Mouse (Mus musculus) left cerebral cortex, postnatal 10 days (tissue): ENCODE results near the gene Ptpn22. TPM values are rescaled to one million over a fixed set of nuclear protein-coding genes. Genes with fewer than 3 reads are reported as not detected.
A peak's percentile ranks its signal among the peaks of the same experiment; 100 is the strongest.
"Not testable (repeated sequence)": the region's sequence is repeated elsewhere in the genome, so short reads cannot be mapped to it uniquely, and the experiment has no call there.

Source experiments
- DNase-seq, 2 experiments: peaks; one replicate each; pipeline ENCODE4 v3.0.0; 2021 to 2022; ENCODE audit warnings: low spot score in 2 of 2, mixed read lengths in 1 of 2; ENCODE audit errors: extremely low spot score in 1 of 2
- intact Hi-C: fragments of 180-260 bp; cut with DNase I; formaldehyde crosslinking; loops from one replicate; pipeline ENCODE4 v1.15.1; 2025
- total RNA-seq, 2 experiments: library from RNA; stranded (reverse); gene quantifications; 2 replicates each; pipeline ENCODE4 v1.2.3; 2021

Ptpn22 gene
- total RNA-seq: 1 to 10 TPM in 1 of 2 experiments, under 1 TPM in 1; 0.61 to 1.4 TPM

DNA sequence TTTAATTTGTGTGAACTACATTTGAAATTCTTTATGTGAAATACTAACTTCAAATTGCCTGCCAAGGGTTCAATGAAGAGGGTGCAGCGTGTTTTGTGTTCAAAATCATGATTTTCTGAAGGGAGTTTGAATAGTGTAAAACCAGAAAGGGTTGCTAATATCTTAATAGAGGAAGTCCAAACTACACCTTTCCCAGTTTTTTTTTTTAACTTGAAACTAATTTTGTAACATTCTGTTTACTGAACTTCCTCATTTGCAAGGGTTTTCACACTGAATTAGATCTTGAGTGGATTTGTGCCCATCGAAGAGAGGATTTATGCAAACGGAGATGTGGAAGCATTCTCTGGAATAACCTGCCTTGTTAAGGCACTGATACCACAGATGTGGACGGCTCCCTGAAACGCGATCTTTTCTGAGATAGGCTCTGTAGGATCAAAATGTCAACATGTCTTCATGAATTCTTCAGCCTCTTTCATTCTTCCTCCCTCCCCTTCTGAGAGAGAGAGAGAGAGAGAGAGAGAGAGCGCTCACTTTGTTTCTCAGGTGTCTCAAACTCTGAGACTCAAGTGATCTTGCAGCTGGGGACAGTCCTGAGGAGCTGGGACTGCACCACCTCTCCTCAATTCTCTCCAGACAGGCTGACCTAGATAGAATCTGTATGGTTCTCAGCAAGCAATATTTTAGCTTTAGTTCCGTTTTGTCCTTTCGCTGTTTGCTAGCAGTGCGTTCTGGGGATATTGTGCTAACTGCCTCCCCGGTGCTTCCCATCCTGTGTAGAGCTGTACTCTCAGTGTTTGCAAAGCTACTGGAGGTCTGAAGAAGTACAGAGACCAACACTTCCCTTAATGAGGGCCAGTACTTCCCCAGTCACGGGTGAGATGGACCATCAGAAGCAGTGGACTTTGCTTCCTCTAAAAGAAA lies at the start of gene Ptpn22:
Gene Ptpn22, plus strand, starts transcription at position 915 of the 921 bp plus-strand sequence.
- intact Hi-C loops: no loop called here
- no peak for DNase-seq

DNA sequence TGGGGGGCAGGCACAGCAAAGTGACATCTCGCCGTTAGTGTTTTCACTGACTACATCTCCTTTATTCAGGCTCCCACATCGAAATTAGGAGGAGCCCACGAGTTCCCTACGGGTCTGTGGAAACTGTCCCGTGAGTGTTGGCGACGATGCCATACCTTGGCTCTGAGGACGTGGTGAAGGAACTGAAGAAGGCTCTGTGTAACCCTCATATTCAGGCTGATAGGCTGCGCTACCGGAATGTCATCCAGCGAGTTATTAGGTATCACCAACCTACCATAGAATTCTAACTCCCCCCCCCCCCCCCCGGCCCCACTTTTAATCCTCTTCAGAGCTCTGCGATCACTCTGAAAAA lies 49.8 kb upstream of the Ptpn22 start:
- no peak for DNase-seq
- intact Hi-C loops: loop anchor here (1.0 to 5.0 kb wide), 2 partner anchors 18 to 57 kb away; partner anchors contain the start of gene Hipk1

DNA sequence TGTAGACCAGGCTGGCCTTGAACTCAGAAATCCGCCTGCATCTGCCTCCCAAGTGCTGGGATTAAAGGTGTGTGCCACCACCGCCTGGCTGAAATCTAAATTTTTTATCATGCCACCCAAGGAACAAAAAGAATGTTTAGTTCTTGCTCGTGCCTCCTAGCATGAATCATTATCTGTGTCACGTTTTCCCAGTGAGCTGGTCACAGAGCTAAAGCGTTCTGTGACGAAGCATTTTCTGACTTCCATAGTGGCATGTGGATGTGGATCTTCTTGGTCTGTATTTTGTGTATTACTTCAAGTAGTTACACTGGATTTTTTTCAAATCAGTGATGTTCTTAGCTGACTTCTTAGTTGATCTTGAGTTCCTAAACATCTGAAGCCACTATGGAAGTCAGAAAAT lies 48.6 kb upstream of the Ptpn22 start:
- no peak for DNase-seq
- intact Hi-C loops: no loop called here

DNA sequence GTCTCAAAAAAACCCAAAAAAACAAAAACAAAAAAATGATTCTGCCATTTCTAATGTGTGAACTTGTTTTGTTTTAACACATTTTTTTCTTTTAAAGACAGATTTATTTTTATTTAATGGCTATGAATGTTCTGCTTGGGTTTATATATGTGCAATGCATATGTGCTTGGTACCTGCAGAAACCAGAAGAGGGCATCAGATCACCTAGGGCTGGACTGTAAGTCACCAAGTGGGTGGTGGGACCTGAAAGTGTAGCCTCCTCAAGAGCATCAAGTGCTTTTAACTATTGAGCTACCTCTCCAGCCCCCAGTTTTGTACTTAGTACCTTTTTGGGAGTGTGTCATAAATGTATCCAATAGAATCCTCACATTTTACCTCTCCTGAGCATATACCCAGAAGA lies 32.0 kb upstream of the Ptpn22 start:
- DNase-seq: no peak
- intact Hi-C loops: loop anchor here (10.0 kb wide), 1 partner anchor 57 kb away; no protein-coding TSS in a partner anchor

DNA sequence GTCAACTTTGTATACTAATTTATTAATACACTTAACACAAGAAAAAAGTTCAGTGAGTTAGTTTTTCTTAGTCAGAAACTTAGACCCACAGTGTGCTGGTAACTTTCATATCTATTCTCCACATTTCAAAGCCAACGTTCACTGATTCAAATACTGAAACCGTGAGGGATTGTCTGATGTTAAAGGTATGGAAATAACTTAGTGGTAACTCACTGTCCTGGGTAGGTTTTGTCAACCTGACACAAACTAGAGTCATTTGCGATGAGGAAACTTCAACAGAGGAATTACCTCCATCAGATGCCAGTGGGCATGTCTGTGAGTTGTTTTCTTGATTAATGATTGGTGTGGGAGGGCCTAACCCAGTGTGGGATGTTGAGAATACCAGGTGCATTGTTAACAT lies 30.6 kb upstream of the Ptpn22 start:
- DNase-seq: no peak
- intact Hi-C loops: loop anchor here (10.0 kb wide), 1 partner anchor 56 kb away; no protein-coding TSS in a partner anchor

DNA sequence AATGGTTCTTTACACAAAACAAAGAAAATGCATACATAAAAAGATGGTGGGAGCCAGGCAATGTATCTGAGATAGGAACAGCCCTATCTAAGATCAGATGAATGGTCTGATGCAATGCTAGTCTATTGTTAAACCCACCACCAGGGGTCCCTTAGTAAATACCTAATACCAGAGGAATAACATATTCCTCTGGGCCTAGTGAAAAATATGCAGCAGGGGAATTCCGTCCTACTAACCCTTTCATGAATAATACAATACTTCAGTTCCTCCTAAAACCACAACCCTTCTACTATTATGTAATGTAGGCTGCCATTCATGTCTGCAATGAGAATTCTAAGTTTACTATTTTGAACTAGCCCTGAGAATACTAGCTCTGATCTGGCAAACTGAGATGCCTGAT lies 28.9 kb upstream of the Ptpn22 start:
- intact Hi-C loops, DNase-seq: not testable (repeated sequence)

DNA sequence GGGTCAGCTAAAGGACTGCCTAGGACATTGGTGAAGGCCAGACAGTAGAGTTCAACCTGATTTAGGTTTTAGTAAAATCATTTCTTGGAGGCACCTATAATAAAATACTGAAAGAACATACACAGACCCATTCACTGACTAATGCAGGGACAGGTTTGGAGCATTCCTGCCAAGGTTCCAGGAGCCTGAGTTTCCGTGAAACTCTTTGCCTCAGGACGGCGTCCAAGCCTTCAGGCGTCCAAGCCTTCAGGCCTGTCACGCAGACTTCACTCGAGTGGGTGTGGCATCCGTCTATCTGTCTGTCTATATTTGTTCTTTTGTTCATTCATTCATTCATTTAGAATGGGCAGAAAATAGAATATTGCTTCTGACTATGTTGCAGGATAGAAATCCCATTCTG lies 28.4 kb upstream of the Ptpn22 start:
- intact Hi-C loops: no loop called here

DNA sequence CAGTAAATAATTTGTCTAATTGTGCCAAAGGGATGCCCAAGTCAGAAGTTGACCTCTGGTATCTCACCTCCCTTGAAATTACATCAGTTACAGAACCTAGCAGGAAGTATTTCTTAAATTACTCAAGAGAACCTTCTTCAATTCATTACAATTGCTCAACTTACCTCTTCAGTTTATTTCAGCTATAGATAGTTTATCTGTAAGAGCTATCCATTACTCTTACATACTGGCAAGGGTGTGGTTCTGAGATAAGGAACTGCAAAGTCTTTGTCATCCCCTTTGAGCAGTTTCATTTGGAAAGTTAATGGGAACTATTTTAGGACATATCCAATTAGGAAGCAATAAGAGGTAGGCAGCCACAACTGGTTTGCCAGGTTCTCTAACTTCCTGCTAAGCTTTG lies 27.2 kb upstream of the Ptpn22 start, which contains the start of gene Bcl2l15:
Gene Bcl2l15, plus strand, starts transcription at position 176 of the 400 bp plus-strand sequence.
- intact Hi-C loops: no loop called here
- DNase-seq: no peak

More for the DNA sequence above, 28.4 kb upstream of the Ptpn22 start:
- DNase-seq: no peak

DNA sequence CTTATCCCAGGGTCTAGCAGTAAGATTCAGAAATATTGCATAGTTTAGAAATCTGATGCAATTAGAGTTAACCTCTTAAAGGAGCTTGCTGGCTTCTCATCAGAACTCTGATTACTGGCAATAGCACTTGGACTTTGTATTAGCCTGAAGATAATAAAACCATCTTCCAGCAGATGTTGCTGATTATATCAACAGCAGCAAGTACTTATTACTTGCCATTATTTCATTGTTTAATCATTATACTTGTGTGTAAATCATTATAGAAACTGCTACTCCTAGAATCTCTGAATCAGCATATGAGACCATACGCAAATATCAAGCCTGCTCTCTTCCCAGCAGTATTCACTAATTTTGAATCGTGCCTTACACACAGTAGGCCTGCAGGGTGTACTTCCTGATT lies 25.6 kb upstream of the Ptpn22 start:
- DNase-seq: no peak
- intact Hi-C loops: no loop called here

DNA sequence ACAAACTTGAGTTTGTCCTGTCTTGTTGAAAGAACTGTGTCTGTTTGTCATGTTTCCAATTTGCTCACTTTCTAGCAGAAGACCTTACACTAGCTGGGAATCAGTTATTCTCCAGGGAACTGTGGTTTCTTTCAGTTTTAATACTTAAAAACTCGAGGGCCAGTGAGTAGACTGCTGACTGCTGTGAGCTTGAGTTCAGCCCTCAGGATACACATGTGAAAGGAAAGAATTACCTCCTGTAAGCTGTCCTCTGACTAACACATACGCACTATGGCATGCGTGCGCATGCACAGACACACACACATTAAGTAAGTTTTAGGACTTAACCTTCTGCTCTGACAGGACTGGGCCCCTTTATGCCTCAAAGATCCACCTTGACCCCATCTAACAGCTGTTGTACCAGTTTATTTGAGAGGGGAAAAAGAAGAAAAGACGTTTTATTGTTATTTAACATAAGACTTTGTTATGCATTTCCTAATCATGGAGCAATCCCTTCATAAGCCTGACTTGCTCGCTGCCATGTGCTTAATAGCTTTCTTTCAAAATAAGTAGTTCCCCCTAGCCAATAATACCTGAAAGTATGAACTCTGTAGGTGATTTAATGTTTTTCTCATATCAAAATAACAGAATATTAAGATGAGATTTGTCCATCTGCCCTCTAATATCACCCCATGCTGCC lies 24.2 kb upstream of the Ptpn22 start:
- DNase-seq: no peak
- intact Hi-C loops: no loop called here

DNA sequence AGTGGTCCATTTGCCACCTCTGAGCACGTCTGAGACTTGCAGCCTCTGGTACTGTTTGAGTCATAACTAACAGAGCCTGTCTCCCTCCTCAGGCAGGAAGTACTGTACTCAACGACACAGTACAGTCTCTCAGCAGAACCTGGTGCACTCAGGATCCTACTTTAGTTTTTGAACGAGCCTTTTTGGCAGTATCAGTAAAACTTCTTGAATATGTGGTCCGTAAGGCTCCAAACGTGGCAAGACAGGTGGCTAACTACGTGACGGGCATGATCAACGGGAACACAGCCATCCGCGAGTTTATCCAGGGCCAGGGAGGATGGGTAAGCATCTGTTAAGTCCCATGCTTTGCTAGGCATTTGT lies 23.7 kb upstream of the Ptpn22 start:
- intact Hi-C loops: no loop called here
- no peak for DNase-seq

DNA sequence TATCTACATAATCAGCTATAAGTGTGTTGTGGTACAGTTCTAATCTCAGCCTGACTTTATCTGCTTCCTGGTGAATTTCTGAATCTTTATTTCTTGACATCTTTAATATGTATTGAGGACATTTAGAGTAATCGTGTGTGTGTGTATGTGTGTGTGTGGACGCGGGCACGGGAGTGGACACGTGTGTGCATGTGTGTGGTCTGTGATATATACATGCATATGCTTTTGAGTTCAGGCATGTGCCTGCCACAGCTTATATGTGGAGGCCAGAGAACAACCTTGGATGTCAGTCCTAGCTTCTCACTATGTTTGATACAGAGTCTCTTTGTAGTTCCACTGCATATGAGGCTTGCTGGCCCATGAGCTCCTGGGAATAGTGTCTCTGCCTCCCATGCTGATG lies 23.1 kb upstream of the Ptpn22 start:
- intact Hi-C loops: no loop called here
- DNase-seq: no peak

DNA sequence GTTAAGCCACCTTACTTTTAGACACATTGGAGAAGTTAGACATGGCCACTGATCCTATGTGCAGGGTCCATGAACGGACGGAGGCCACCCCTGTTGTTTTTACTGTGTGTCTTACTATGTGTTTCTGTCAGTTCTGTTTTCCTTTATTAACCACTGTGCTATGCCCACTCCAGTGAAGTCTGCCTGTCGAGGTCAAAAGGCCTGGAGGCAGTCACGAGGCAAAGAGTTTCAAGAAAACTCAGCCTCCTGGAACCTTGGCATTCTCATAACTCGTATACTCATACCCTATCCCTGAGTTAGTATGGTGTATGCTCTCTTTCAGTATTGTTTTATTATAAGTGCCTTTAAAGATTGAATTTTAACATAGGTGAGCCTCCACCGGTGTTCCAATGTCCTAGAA lies 19.9 kb upstream of the Ptpn22 start:
- intact Hi-C loops: no loop called here
- DNase-seq: no peak

DNA sequence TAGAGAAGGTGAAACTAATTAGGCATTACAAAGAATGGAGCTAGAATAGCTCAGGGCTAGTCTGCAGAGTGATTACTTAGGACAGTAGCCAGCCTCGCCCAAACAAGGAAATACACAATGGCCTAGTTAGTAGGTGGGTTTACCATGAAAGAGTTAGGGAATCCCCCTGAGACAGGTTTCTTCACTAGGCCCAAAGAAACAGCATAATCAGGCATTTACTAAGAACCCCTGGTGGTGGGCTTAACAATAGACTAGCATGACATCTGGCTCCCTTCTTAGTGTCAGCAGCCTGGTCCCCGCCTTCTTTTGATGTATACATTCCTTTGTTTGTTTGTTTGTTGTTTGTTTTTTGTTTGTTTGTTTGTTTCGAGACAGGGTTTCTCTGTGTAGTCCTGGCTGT lies 19.4 kb upstream of the Ptpn22 start:
- DNase-seq, intact Hi-C loops: not testable (repeated sequence)

DNA sequence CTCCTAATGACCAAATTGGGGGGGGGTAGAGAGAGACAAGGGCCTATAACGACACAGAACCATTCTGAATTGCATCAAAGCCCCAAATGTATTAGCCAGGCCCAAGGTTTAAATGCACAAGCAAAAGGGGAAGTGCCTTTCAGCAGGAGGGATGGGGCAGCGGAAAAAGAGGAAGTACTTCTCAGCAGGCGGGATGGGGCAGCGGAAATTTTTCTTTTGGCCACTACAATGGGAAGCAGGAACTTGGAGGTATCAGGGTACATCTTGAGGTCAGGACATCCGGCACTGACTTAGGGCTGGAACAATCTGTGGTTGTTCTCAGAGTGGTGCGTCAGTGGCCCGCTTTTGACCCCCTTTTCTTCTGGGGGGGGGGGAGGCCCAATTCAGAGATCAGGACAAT lies 18.6 kb upstream of the Ptpn22 start:
- intact Hi-C loops, DNase-seq: not testable (repeated sequence)

DNA sequence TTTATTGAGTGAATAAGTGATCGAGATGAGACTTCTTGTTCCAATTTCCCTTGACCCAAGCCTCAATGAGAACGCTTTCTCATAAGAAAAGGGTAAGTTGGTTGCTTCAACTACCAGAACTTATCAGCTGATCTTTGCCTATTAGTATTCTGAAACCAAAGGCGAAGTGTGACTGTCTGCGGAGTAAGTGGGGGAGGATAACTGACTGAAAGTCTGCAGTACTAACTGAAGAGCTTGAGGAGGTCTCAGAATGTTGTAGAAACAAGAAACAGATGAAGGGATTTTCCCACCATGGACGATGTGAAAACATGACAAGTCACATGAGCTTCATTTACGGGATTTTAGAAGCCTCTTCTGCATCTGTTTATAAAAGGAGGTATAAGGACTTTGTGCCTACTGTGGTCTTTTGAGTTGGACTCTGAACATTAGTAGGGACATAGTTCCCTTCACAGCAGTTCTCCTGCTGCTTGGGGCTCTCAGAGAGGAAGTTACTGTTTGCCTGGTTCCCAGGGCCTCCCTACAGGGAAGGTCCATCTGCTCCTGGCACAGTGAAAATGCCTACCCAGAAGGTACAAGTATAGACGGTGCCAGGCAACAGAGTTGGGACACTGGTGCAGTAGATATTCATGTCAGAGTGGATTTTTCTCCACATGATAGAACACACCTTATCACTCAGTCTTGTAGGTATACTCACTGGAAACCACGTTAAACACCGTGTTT lies 8.8 kb upstream of the Ptpn22 start:
- no peak for DNase-seq
- intact Hi-C loops: no loop called here

DNA sequence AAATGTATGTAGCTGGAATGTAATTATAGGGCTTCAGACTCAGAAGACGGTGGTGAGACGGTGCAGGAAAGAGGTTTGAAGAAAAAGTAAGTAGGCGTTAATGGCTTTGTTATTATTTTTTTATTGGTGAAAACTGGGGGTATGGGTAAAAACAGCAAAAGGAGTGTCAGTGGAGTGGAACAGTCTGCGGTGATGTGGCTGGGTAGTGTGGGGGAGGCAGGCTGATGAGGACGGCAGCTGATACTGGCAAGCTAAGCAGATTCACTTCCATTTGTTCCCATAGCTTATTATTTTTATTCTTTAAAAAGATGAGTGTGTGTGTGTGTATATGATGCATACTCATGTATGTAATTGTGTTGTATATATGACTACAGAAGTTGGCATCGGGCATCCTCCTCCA lies 8.1 kb upstream of the Ptpn22 start:
- intact Hi-C loops: no loop called here
- no peak for DNase-seq

DNA sequence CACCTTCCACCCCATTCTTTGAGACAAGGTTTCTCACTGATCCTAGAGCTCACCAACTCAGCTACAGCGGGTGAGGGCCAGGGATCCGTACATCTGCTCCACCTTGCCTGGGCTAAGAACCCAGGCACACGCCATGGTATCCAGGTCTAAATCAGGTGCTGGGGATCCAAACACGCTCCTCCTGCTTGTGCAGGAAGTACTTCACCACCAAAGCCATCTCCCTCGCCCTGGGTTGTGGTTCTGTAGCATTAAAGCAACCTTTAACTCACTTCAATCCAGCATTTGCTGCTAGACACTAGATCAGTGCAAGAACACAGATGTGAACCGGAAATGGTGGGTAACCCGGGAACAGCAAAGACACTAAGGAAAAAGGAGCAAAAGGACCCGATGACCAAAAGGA lies 7.7 kb upstream of the Ptpn22 start:
- DNase-seq: no peak
- intact Hi-C loops: no loop called here

DNA sequence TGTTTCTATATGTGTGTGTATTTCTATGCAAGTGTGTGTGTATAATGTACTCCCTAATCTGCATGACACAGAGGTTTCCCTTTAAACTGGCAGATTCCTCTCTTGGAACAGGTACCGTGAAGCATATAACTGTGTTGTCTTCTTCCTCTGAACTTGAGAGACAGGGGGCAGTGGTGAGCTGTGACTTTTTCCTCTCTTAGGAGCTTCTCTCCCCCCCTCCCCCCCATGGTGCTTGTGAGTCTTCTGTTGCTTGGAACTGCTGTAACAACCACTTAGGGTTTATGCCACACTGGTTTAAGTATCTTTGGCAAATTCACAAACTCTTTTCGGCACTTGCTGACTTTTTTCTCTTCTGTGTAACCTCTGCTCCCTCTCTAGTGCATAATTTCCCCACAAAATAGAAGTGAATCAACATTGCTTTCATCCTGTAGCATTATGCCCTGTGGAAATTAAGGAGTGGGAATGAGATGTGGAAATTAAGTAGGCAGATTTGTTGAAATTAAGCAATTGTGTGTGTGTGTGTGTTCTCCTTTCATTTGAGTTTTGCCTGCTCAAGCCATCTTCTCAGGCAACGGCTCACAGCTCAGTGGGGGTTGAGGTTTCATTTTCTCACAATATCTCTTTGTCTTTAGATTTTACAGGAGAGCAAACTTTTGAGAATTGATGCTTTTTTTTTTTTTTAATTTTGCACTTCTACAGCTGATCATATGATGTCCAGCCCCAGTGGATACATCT lies 6.9 kb upstream of the Ptpn22 start:
- intact Hi-C loops: no loop called here
- DNase-seq: peak; percentile 7 to 68
